Mouse (Mus musculus) ES-Bruce4 (cell line): ENCODE results near the gene Sema3b.

Experiments used
- CTCF ChIP-seq: IDR thresholded peaks from one replicate; pipeline ENCODE4 v1.8.1; 2011; ENCODE audit warnings: low read depth, low read length
- POLR2A ChIP-seq: IDR thresholded peaks from one replicate; pipeline ENCODE4 v1.8.1; 2011; ENCODE audit warnings: low read length; ENCODE audit not compliant: insufficient read depth

GRCm38 (mm10) chr9:107582509-107583062 lies 26.4 kb downstream of the Sema3b start:
- TF ChIP-seq POLR2A (no peak), CTCF (no peak)
